Mouse (Mus musculus): ENCODE measurements around the gene Pamr1.

- no peak for TF ChIP-seq POLR2A (IDR thresholded peaks at IDR 0.05; ENCODE audit: extremely low read depth, insufficient read depth, low read length)
- TF ChIP-seq CTCF (IDR thresholded peaks at IDR 0.05; ENCODE audit: low read depth, low read length), result no peak
Measured at GRCm38 (mm10) chr2:102507633-102508032, 42.2 kb upstream of the Pamr1 start.
